Mouse (Mus musculus) adrenal gland, adult 2 months (tissue): Measurements from ENCODE around the gene Olfr790. TPM values are rescaled to one million over a fixed set of nuclear protein-coding genes. Genes with fewer than 3 reads are reported as not detected.

Experiments used
- DNase-seq: peaks from one replicate; pipeline ENCODE4 v3.0.0; 2021
- long read RNA-seq: library from polyadenylated mRNA; stranded (forward); transcript quantifications from one replicate; pipeline ENCODE4 v2.0.0, GENCODE M21; 2021
- polyA plus RNA-seq: library from polyadenylated mRNA; depleted of rRNA; stranded (reverse); fragments of >200 nt; gene quantifications from 2 replicates; pipeline ENCODE4 v1.2.3, GENCODE M21; 2012; rRNA removed
- total RNA-seq, 2 experiments: library from RNA; stranded (reverse); gene quantifications; 2 replicates each; pipeline ENCODE4 v1.2.3; 2021

The Olfr790 gene
- not detected for total RNA-seq
- polyA plus RNA-seq: not detected in 2 replicates
- long read RNA-seq: 0 reads

DNA sequence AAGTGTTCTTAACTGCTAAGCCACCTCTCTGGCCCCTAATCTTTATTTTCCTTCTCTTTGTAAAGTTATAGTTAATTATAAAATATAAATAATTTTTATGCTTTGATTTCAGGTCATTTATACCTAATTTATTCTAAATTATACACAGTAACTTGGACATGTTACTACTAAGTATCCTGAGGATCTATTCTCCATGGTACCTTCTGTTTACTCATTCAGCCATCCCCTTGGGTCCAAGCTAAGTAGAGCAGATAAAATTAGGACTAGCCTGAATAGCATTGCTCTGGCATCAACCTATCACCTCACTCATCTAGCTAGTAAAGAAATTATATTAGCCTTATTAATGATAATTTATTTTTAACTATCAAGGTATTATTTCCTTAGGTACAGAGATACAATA lies at the start of gene Olfr790:
Gene Olfr790 (plus strand): TSS at position 301 of the 400 bp plus-strand sequence.
- no peak for DNase-seq

DNA sequence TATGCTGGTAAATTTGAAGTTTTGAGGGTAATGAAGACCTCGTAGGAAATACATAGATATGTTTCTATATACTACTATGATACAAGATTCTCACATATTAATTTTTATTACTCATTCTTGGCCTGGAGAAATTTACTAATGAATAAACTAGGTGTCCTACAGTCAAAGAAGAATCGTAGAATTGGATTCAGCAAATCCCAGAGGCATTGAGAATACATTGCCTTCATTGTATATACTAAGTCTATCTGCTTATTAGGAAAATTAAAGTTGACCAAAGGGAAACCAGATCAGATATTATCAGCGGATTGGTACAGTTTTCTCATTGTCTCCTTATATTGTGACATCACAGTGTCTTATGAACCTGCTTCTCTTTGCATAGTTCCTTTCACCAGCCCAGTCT lies 36.7 kb upstream of the Olfr790 start, which contains the start of gene Olfr787:
Gene Olfr787 (plus strand): TSS at position 301 of the 400 bp plus-strand sequence.
- DNase-seq: no peak

DNA sequence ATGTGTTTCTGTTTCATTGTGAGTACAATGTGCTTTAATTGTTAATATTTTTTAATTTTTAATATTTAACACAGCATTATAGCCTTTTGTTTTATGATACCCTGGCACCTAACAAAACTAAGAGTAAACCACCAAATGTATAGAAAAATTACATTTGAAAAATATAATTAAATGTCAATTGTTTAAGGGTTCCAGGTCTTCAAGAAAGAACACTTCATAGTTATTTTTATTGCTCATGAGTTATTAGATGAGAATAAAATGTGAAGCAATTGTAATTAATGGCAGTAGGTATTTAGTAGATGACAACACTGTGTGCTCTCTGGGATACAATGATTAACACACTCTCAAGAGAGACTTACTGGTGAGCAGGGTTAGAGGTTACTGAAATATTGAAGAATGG lies 27.6 kb upstream of the Olfr790 start, which contains the start of gene Olfr788:
Gene Olfr788 (plus strand): TSS at position 301 of the 400 bp plus-strand sequence.
- no peak for DNase-seq

DNA sequence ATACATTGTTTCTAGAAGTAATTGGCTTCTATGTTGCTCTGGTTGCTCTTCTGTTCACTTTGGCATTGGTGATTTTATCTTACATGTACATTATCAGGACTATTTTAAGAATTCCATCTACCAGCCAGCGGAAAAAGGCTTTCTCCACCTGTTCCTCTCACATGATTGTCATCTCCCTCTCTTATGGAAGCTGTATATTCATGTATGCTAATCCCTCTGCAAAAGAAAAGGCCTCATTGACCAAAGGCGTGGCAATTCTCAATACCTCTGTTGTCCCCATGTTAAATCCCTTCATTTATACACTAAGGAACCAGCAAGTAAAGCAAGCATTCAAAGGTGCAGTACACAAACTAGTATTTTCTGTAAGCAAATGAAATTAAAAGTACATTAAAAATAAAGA lies 25.0 kb upstream of the Olfr790 start:
- DNase-seq: no peak

DNA sequence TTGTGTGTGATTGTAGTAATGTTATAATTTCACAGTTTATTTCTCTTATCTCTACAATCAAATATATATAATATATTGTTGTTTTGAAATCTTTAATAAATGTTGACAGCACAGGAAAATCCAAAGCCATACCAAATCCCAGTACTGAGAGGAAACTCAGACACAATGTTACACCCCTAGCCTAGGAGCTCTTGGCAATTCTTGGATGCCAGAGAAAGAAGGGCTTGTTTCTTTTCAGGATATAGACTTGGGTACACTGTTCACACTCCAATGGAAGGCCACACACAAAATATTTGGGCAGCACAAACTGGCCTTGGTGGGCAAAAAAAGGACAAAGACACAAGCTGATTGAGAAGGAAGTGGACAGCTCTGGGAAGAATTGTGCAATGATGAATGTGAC lies 24.6 kb upstream of the Olfr790 start:
- no peak for DNase-seq

DNA sequence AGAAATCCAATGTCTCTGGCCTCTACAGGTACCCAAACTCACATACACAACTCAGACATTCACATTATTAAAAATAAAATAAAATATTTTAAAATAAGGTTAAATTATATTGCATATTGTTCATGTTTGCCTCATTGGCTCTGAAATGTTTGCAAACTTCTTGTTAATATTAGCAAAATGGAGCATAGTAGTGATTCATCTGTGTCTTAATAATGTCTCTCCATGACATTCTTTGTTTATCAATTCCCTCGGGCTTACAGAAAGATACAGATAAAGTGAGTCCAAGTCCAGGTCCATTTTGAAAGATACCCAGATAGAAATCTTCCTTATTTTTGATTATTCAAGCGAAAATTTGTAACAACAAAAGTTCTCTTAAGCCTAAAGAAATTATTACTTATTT lies 13.8 kb upstream of the Olfr790 start, which contains the start of gene Olfr789:
Gene Olfr789 (plus strand): TSS at position 301 of the 400 bp plus-strand sequence.
- DNase-seq: no peak

DNA sequence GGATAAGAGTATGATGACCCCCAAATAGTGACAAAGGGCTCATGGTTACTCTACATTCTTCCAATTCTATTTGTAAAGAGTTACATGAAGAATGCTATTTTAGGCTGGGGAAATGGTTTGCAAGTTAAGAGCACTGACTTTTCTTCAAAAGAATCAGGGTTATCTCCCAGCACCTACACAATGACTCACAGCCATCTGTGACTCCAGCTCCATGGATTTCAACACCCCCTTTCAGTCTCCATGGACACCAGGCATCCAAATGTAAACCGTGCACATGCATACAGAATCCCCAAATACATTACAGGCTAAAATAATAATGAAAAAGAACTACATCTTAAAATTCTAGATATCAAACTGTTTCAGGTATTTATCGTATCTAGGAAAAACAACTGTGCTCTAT lies 8.2 kb upstream of the Olfr790 start:
- DNase-seq: no peak

DNA sequence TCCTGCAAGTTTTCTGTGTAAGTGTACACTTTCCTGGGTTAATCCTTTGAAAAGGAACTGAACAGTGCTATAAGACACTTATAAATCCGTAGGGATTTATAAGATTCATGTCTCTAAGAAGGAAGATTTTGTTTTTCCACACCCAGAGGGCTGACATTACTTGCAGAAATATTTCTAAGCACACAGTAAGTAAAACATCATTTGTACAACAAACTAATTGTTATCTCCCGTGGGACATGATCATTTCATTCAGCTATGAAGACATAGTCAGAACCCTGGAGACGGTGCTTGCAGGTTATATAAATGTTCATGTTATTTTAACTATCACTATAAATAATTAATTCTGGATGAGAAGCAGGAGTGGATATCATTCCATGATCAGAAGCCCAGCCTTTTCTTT lies 23.2 kb downstream of the Olfr790 start, which contains the start of gene Olfr791:
Gene Olfr791 (plus strand): TSS at position 301 of the 400 bp plus-strand sequence.
- no peak for DNase-seq

DNA sequence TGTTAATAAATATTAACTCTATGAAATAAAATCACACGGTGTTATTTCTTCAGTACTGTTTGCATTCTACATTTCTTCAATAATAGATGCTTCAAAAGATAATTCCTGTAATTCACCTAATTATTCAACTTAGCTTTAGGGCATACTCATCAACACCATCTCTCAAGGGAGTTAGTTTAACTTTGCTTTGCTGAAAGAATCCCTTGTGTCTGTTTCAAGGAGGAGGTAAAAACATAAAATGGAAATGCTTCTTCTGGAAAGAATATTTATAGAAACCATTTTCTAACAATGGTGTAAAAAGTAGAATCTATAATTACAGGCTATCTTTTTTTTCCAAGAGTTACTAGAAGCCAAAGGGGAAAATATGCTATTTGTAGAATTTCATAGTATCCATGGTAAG lies 40.6 kb downstream of the Olfr790 start, which contains the start of gene Olfr792:
Gene Olfr792 (plus strand): TSS at position 301 of the 400 bp plus-strand sequence.
- no peak for DNase-seq

DNA sequence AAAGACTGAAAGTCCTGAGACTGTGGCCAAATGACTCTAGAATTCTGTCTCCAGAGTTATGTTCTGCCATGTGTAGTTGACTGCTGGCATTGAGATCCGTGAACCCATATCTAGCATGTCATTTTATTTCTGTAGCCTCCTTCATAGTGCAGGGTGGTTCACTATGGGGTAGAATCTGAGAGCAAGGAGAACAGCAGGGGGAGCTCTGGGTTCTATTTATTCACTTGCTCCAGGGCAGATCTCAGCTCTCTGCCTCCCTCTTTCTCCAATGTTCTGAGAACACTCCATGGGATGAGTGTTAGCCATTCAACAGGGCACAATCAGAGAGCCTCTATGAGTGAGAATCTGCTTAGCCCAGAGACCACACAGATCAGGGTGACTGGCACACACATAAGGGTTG lies 51.1 kb downstream of the Olfr790 start:
- no peak for DNase-seq

Other genes starting within 250 kb of the Olfr790 start
- not detected for gene Olfr776, start 239.4 kb upstream of the Olfr790 start, total RNA-seq
- gene Olfr776, start 239.4 kb upstream of the Olfr790 start, polyA plus RNA-seq: not detected in 2 replicates
- gene Olfr777, start 227.0 kb upstream of the Olfr790 start, total RNA-seq: not detected
- gene Olfr777, start 227.0 kb upstream of the Olfr790 start, polyA plus RNA-seq: not detected in 2 replicates
- gene Olfr780, start 180.4 kb upstream of the Olfr790 start, total RNA-seq: not detected
- not detected in 2 replicates for gene Olfr780, start 180.4 kb upstream of the Olfr790 start, polyA plus RNA-seq
- gene Olfr781, start 169.6 kb upstream of the Olfr790 start, total RNA-seq: not detected
- not detected in 2 replicates for gene Olfr781, start 169.6 kb upstream of the Olfr790 start, polyA plus RNA-seq
- not detected for gene Olfr782, start 149.6 kb upstream of the Olfr790 start, total RNA-seq
- not detected in 2 replicates for gene Olfr782, start 149.6 kb upstream of the Olfr790 start, polyA plus RNA-seq
- gene Olfr784, start 114.4 kb upstream of the Olfr790 start, total RNA-seq: not detected
- not detected in 2 replicates for gene Olfr784, start 114.4 kb upstream of the Olfr790 start, polyA plus RNA-seq
- gene Olfr785, start 93.1 kb upstream of the Olfr790 start, total RNA-seq: not detected
- gene Olfr785, start 93.1 kb upstream of the Olfr790 start, polyA plus RNA-seq: not detected in 2 replicates
- not detected for gene Olfr786, start 71.2 kb upstream of the Olfr790 start, total RNA-seq
- not detected in 2 replicates for gene Olfr786, start 71.2 kb upstream of the Olfr790 start, polyA plus RNA-seq
- gene Olfr787, start 36.6 kb upstream of the Olfr790 start, total RNA-seq: not detected
- not detected in 2 replicates for gene Olfr787, start 36.6 kb upstream of the Olfr790 start, polyA plus RNA-seq
- not detected for gene Olfr788, start 27.5 kb upstream of the Olfr790 start, total RNA-seq
- gene Olfr788, start 27.5 kb upstream of the Olfr790 start, polyA plus RNA-seq: not detected in 2 replicates
- not detected for gene Olfr789, start 13.7 kb upstream of the Olfr790 start, total RNA-seq
- gene Olfr789, start 13.7 kb upstream of the Olfr790 start, polyA plus RNA-seq: not detected in 2 replicates
- gene Olfr791, start 23.3 kb downstream of the Olfr790 start, total RNA-seq: not detected
- not detected in 2 replicates for gene Olfr791, start 23.3 kb downstream of the Olfr790 start, polyA plus RNA-seq
- gene Olfr792, start 40.7 kb downstream of the Olfr790 start, total RNA-seq: not detected
- not detected in 2 replicates for gene Olfr792, start 40.7 kb downstream of the Olfr790 start, polyA plus RNA-seq
- not detected for gene Olfr794, start 69.2 kb downstream of the Olfr790 start, total RNA-seq
- not detected in 2 replicates for gene Olfr794, start 69.2 kb downstream of the Olfr790 start, polyA plus RNA-seq
- gene Olfr796, start 114.1 kb downstream of the Olfr790 start, total RNA-seq: not detected
- not detected in 2 replicates for gene Olfr796, start 114.1 kb downstream of the Olfr790 start, polyA plus RNA-seq
- gene Olfr798, start 129.4 kb downstream of the Olfr790 start, total RNA-seq: not detected
- gene Olfr798, start 129.4 kb downstream of the Olfr790 start, polyA plus RNA-seq: not detected in 2 replicates
- gene Olfr799, start 139.0 kb downstream of the Olfr790 start, total RNA-seq: not detected
- gene Olfr799, start 139.0 kb downstream of the Olfr790 start, polyA plus RNA-seq: not detected in 2 replicates
- gene Olfr800, start 159.2 kb downstream of the Olfr790 start, total RNA-seq: not detected
- not detected in 2 replicates for gene Olfr800, start 159.2 kb downstream of the Olfr790 start, polyA plus RNA-seq
- not detected for gene Olfr801, start 175.4 kb downstream of the Olfr790 start, total RNA-seq
- not detected in 2 replicates for gene Olfr801, start 175.4 kb downstream of the Olfr790 start, polyA plus RNA-seq
- gene Olfr802, start 189.7 kb downstream of the Olfr790 start, total RNA-seq: not detected
- not detected in 2 replicates for gene Olfr802, start 189.7 kb downstream of the Olfr790 start, polyA plus RNA-seq
- not detected for gene Olfr803, start 195.8 kb downstream of the Olfr790 start, total RNA-seq
- gene Olfr803, start 195.8 kb downstream of the Olfr790 start, polyA plus RNA-seq: not detected in 2 replicates
- gene Olfr804, start 204.7 kb downstream of the Olfr790 start, total RNA-seq: not detected
- gene Olfr804, start 204.7 kb downstream of the Olfr790 start, polyA plus RNA-seq: not detected in 2 replicates
- gene Olfr805, start 230.9 kb downstream of the Olfr790 start, total RNA-seq: not detected
- gene Olfr805, start 230.9 kb downstream of the Olfr790 start, polyA plus RNA-seq: not detected in 2 replicates
- not detected for gene Olfr806, start 243.4 kb downstream of the Olfr790 start, total RNA-seq
- gene Olfr806, start 243.4 kb downstream of the Olfr790 start, polyA plus RNA-seq: not detected in 2 replicates